Mouse (Mus musculus): Measurements from ENCODE around the gene Gm8229. TPM values are rescaled to one million over a fixed set of nuclear protein-coding genes. Genes with fewer than 3 reads are reported as not detected.
A peak's percentile ranks its signal among the peaks of the same experiment; 100 is the strongest.
"Not testable (repeated sequence)": the region's sequence is repeated elsewhere in the genome, so short reads cannot be mapped to it uniquely, and the experiment has no call there.

The Gm8229 gene
- total RNA-seq (2021) = not detected
- long read RNA-seq, experiment 1 = 0 reads
- long read RNA-seq, experiment 2 = 0 reads

DNA sequence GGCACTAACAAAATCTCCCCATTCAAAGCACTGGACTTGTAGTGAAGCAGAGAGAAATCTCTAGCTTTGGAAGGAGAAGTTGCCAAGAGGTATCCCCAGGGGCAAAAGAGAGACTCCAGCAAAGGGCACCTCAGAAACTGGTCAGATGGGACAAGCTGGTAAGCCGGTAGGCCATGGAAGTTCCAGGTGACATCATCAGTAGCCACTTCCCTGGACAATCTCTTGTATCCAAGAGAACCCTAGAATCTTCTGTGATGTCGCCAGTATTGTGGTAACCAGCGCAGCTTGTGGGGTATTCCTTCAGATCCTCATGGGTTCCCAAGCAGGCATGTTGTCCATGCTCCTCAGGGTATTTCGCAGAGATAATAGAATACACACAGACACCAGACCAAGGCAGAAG lies at the start of gene Gm8229:
TSS of gene Gm8229 (plus strand) at position 301 of the 400 bp plus-strand sequence.
- H3K27ac ChIP-seq; H3K4me3 ChIP-seq; DNase-seq (ENCODE audit: extremely low spot score in 1 of 2, low spot score in 2 of 2); intact Hi-C loops (cut with DNase I): not testable (repeated sequence)

DNA sequence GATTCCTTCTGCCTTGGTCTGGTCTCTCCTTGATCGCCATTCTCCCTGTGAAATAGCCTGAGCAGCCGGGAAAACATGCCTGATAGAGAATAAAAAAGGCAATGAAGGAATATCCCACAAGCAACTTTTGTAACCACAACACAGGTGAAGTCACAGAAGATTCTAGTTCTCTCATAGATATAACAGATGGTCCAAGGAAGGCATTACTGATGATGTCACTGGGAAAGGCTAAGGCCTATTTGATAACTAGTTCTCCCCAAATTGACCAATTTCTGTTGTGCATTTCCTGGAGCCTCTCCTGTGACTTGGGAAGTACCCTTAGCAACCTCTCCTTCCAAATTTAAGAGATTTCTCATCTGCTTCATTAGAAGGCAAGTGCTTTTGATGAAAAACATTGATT lies 26.7 kb upstream of the Gm8229 start, which contains the start of gene Gm5930:
TSS of gene Gm5930 (minus strand) at position 101 of the 400 bp plus-strand sequence.
- DNase-seq (ENCODE audit: extremely low spot score in 1 of 2, low spot score in 2 of 2); H3K27ac ChIP-seq; intact Hi-C loops (cut with DNase I); H3K4me3 ChIP-seq: not testable (repeated sequence)

GRCm38 (mm10) chr14:44361416-44361815 lies 3.7 kb upstream of the Gm8229 start:
- H3K4me3 ChIP-seq; intact Hi-C loops (cut with DNase I); DNase-seq (ENCODE audit: extremely low spot score in 1 of 2, low spot score in 2 of 2); H3K27ac ChIP-seq: not testable (repeated sequence)
- TF ChIP-seq CTCF (IDR thresholded peaks at IDR 0.05) = peak; percentile 13; the same call in 1 of the 2 replicates

DNA sequence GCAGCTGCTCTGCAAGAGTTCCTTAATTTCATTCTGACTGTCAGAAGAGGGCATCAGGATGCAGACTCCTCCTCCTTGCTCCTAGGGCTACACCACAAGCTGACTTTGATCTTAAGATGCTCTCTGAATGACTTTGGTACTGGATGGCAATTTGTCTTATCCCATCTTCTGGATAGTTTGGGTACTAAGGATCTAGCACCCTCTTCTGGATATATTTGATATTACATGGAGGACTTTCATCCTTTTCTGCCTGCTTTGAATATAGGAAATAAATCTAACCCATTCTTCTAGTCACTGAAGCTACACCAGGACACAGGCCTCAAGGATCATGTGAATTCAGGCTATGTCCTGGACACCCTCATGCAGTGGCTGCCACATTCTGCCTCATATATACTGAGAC lies 2.9 kb upstream of the Gm8229 start:
- H3K4me3 ChIP-seq; H3K27ac ChIP-seq; DNase-seq (ENCODE audit: extremely low spot score in 1 of 2, low spot score in 2 of 2); intact Hi-C loops (cut with DNase I): not testable (repeated sequence)
- TF ChIP-seq CTCF (IDR thresholded peaks at IDR 0.05) = peak; percentile 41

GRCm38 (mm10) chr14:44384233-44384632 lies 19.1 kb downstream of the Gm8229 start:
- H3K4me3 ChIP-seq; DNase-seq (ENCODE audit: extremely low spot score in 1 of 2, low spot score in 2 of 2); H3K27ac ChIP-seq; intact Hi-C loops (cut with DNase I): not testable (repeated sequence)

- DNase-seq (ENCODE audit: extremely low spot score in 1 of 2, low spot score in 2 of 2); intact Hi-C loops (cut with DNase I); H3K27ac ChIP-seq; H3K4me3 ChIP-seq: not testable (repeated sequence)
Observed at GRCm38 (mm10) chr14:44410588-44410987, 45.4 kb downstream of the Gm8229 start, which contains the start of gene Gm3371. Gene Gm3371, minus strand, starts transcription at chr14:44410688.

Other genes with a start within 250 kb of the Gm8229 start
- gene Gm3327, start 241.5 kb upstream of the Gm8229 start, total RNA-seq (2021) = not detected
- not detected for gene Gm8212, start 167.7 kb upstream of the Gm8229 start, total RNA-seq (2021)
- gene 4930503E14Rik, start 152.1 kb upstream of the Gm8229 start, total RNA-seq (2021) = under 1 TPM; 0.30 to 0.57 TPM
- not detected for gene Gm8220, start 79.8 kb upstream of the Gm8229 start, total RNA-seq (2021)
- not detected for gene Gm5930, start 26.8 kb upstream of the Gm8229 start, total RNA-seq (2021)
- not detected for gene Gm3371, start 45.3 kb downstream of the Gm8229 start, total RNA-seq (2021)
- gene Gm8232, start 68.3 kb downstream of the Gm8229 start, total RNA-seq (2021) = not detected
- gene BC061237, start 127.1 kb downstream of the Gm8229 start, total RNA-seq (2021) = not detected
- not detected for gene Gm17093, start 152.9 kb downstream of the Gm8229 start, total RNA-seq (2021)
- gene Gm8247, start 217.8 kb downstream of the Gm8229 start, total RNA-seq (2021) = not detected

Measured in left cerebral cortex, adult 2 months (tissue).